Mouse (Mus musculus) gastrocnemius, adult 2 months (tissue): ENCODE data around the gene AK157302. TPM values are rescaled to one million over a fixed set of nuclear protein-coding genes. Genes with fewer than 3 reads are reported as not detected.
"Not testable (repeated sequence)": the region's sequence is repeated elsewhere in the genome, so short reads cannot be mapped to it uniquely, and the experiment has no call there.

Experiments used
- DNase-seq: peaks from one replicate; pipeline ENCODE4 v3.0.0; 2022
- H3K27ac ChIP-seq: fragments of 200-600 bp; 2 replicates; pipeline ENCODE4 v1.8.1; 2022; ENCODE audit warnings: mild to moderate bottlenecking
- H3K4me3 ChIP-seq: fragments of 200-600 bp; 2 replicates; pipeline ENCODE4 v1.8.1; 2022; ENCODE audit warnings: mild to moderate bottlenecking, moderate library complexity
- CTCF ChIP-seq: fragments of 200-600 bp; IDR thresholded peaks from 2 replicates; pipeline ENCODE4 v1.8.1; 2022; ENCODE audit warnings: antibody characterized with exemption, mild to moderate bottlenecking, moderate library complexity
- intact Hi-C: fragments of 180-260 bp; cut with DNase I; formaldehyde crosslinking; loops from one replicate; pipeline ENCODE4 v1.15.1; 2025
- long read RNA-seq, 2 experiments: library from polyadenylated mRNA; stranded (forward); transcript quantifications; one replicate each; pipeline ENCODE4 v2.0.0; 2021
- total RNA-seq, 2 experiments: library from RNA; stranded (reverse); gene quantifications; 2 replicates each; pipeline ENCODE4 v1.2.3; 2021

Gene AK157302
- 10 to 100 TPM; 21.8 to 23.3 TPM for total RNA-seq
- long read RNA-seq, experiment 1, transcript AK157302-201 (1 exons, 1,924 nt) = major isoform, 39 of 39 reads
- long read RNA-seq, experiment 1, partial matches to known transcripts = 0 of 39 reads
- long read RNA-seq, experiment 1, other reads (novel, unspliced or antisense) = 0 of 39 reads
- long read RNA-seq, experiment 2, transcript AK157302-201 (1 exons, 1,924 nt) = major isoform, 57 of 57 reads
- long read RNA-seq, experiment 2, partial matches to known transcripts = 0 of 57 reads
- long read RNA-seq, experiment 2, other reads (novel, unspliced or antisense) = 0 of 57 reads

GRCm38 (mm10) chr13:21495080-21495479, at the start of gene AK157302:
Gene AK157302 (plus strand): TSS chr13:21495223.
- DNase-seq = peak; percentile 50
- TF ChIP-seq CTCF = no peak
- intact Hi-C loops = no loop called here
- H3K4me3 ChIP-seq = peak within 1 kb of the TSS; percentile 51
- H3K27ac ChIP-seq = peak within 1 kb of the TSS; percentile 63

- TF ChIP-seq CTCF = no peak
- Histone ChIP-seq H3K27ac (no peak overlapping the region), H3K4me3 (no peak overlapping the region)
- no peak for DNase-seq
- intact Hi-C loops = no loop called here
Measured at GRCm38 (mm10) chr13:21446796-21447195, 48.2 kb upstream of the AK157302 start.

- DNase-seq = no peak
- no peak overlapping the region for H3K27ac ChIP-seq
- no peak overlapping the region for H3K4me3 ChIP-seq
- intact Hi-C loops = no loop called here
- TF ChIP-seq CTCF = no peak
Measured at GRCm38 (mm10) chr13:21447856-21448614, 47.0 kb upstream of the AK157302 start.

- peak overlapping the region; percentile 81 for H3K4me3 ChIP-seq
- H3K27ac ChIP-seq = peak overlapping the region; percentile 96
- no peak for DNase-seq
- intact Hi-C loops = loop anchor here (2.0 to 5.0 kb wide), 2 partner anchors 50 to 91 kb away; partner anchors contain the start of genes Zkscan3 and Zscan12
- no peak for TF ChIP-seq CTCF
Measured at GRCm38 (mm10) chr13:21453042-21453441, 42.0 kb upstream of the AK157302 start.

GRCm38 (mm10) chr13:21453449-21453848, 41.6 kb upstream of the AK157302 start, which contains the start of gene Zscan26:
Gene Zscan26 (minus strand): TSS chr13:21453730.
- peak; percentile 87 for DNase-seq
- peak within 1 kb of the TSS; percentile 81 for H3K4me3 ChIP-seq
- peak within 1 kb of the TSS; percentile 96 for H3K27ac ChIP-seq
- intact Hi-C loops = loop anchor here (2.0 to 5.0 kb wide), 2 partner anchors 51 to 91 kb away; partner anchors contain the start of genes Zkscan3 and Zscan12
- no peak for TF ChIP-seq CTCF

GRCm38 (mm10) chr13:21454133-21454532, 40.9 kb upstream of the AK157302 start:
- DNase-seq = no peak
- H3K27ac ChIP-seq = no peak overlapping the region
- intact Hi-C loops = loop anchor here (1.0 to 5.0 kb wide), 2 partner anchors 52 to 92 kb away; partner anchors contain the start of gene Zscan12
- TF ChIP-seq CTCF = no peak
- H3K4me3 ChIP-seq = peak overlapping the region; percentile 81; the same call in 1 of the 2 replicates

GRCm38 (mm10) chr13:21456347-21456746, 38.7 kb upstream of the AK157302 start:
- Histone ChIP-seq H3K4me3 (no peak overlapping the region), H3K27ac (no peak overlapping the region)
- intact Hi-C loops = no loop called here
- no peak for TF ChIP-seq CTCF
- no peak for DNase-seq

- intact Hi-C loops = not testable (repeated sequence)
Measured at GRCm38 (mm10) chr13:21462516-21462915, 32.5 kb upstream of the AK157302 start.

GRCm38 (mm10) chr13:21467336-21467735, 27.7 kb upstream of the AK157302 start:
- no peak for DNase-seq
- H3K4me3 ChIP-seq = no peak overlapping the region
- no peak for TF ChIP-seq CTCF
- intact Hi-C loops = no loop called here
- no peak overlapping the region for H3K27ac ChIP-seq

More at GRCm38 (mm10) chr13:21462516-21462915, 32.5 kb upstream of the AK157302 start:
- not testable (repeated sequence) for H3K4me3 ChIP-seq, H3K27ac ChIP-seq, DNase-seq

GRCm38 (mm10) chr13:21468061-21469019, 26.7 kb upstream of the AK157302 start, which contains the start of gene Nkapl:
Gene Nkapl (minus strand): TSS chr13:21468509.
- no peak for TF ChIP-seq CTCF
- peak within 1 kb of the TSS; percentile 86 for H3K4me3 ChIP-seq
- intact Hi-C loops = no loop called here

GRCm38 (mm10) chr13:21469097-21469496, 25.9 kb upstream of the AK157302 start:
- Histone ChIP-seq H3K27ac (no peak overlapping the region), H3K4me3 (peak overlapping the region; percentile 86)
- TF ChIP-seq CTCF = no peak
- intact Hi-C loops = no loop called here
- DNase-seq = no peak

More at GRCm38 (mm10) chr13:21468061-21469019, 26.7 kb upstream of the AK157302 start, which contains the start of gene Nkapl:
- DNase-seq = peak; percentile 90
- H3K27ac ChIP-seq = peak within 1 kb of the TSS; percentile 86

- DNase-seq = no peak
- TF ChIP-seq CTCF = no peak
- Histone ChIP-seq H3K4me3 (no peak overlapping the region), H3K27ac (no peak overlapping the region)
- intact Hi-C loops = loop anchor here (10.0 kb wide), 1 partner anchor 62 kb away; the partner anchor contains the start of gene Zkscan8
Measured at GRCm38 (mm10) chr13:21472427-21472826, 22.6 kb upstream of the AK157302 start.

- DNase-seq = peak; percentile 65
- intact Hi-C loops = loop anchor here (10.0 kb wide), 1 partner anchor 56 kb away; the partner anchor contains the start of gene Zkscan8
- Histone ChIP-seq H3K27ac (peak within 1 kb of the TSS; percentile 86), H3K4me3 (peak within 1 kb of the TSS; percentile 85)
Measured at GRCm38 (mm10) chr13:21478759-21479670, 16.0 kb upstream of the AK157302 start, which contains the start of the genes Zkscan4 and Gm10065. Gene Zkscan4 (plus strand): TSS chr13:21478907. Gene Gm10065 (minus strand): TSS chr13:21479441.
